Mouse (Mus musculus): ENCODE measurements around the gene Brat1.

GRCm38 (mm10) chr5:140735297-140735696, 30.5 kb downstream of the Brat1 start:
- TF ChIP-seq CTCF (IDR thresholded peaks at IDR 0.05; ENCODE audit: low read depth): no peak
- TF ChIP-seq EP300 (IDR thresholded peaks at IDR 0.05; ENCODE audit: low read depth): no peak
